Mouse (Mus musculus): ENCODE results near the gene Ptprk. TPM values are rescaled to one million over a fixed set of nuclear protein-coding genes. Genes with fewer than 3 reads are reported as not detected.

The Ptprk gene
- polyA plus RNA-seq, 1 experiment from 2014 or later: 29.6 TPM

- Histone ChIP-seq H3K4me1 (replicated peaks; ENCODE audit: control insufficient read depth, insufficient read depth, low read length) (no peaks in the 10 kb centered on the region), H3K27ac (ENCODE audit: low read depth, low read length) (no peak overlapping the region), H3K4me3 (ENCODE audit: low read depth, low read length) (no peak overlapping the region), H3K36me3 (ENCODE audit: control insufficient read depth, insufficient read depth, low read length) (no peaks in the 10 kb centered on the region), H3K9me3 (ENCODE audit: control insufficient read depth, low read length) (no peaks in the 10 kb centered on the region), H3K27me3 (ENCODE audit: control insufficient read depth, insufficient read depth, low read length) (no peaks in the 10 kb centered on the region), H3K4me2 (replicated peaks; ENCODE audit: low read depth, low read length) (no peak overlapping the region), H3K9ac (ENCODE audit: low read depth, low read length) (no peak overlapping the region)
- 48% methylated on average over 6 of the region's 6 CpGs for WGBS
- no peak for ATAC-seq (ENCODE audit: low FRiP score)
- DNase-seq (ENCODE audit: low spot score): no peak
These were observed 231.9 kb downstream of the Ptprk start for GRCm38 (mm10) chr10:28306451-28307086.

- no peak overlapping the region for H3K4me2 ChIP-seq (replicated peaks; ENCODE audit: low read depth, low read length)
- H3K9me3 ChIP-seq (ENCODE audit: control insufficient read depth, low read length): no peaks in the 10 kb centered on the region
- no peak overlapping the region for H3K9ac ChIP-seq (ENCODE audit: low read depth, low read length)
- no peak for DNase-seq (ENCODE audit: low spot score)
- H3K27ac ChIP-seq (ENCODE audit: low read depth, low read length): no peak overlapping the region
- no peaks in the 10 kb centered on the region for H3K27me3 ChIP-seq (ENCODE audit: control insufficient read depth, insufficient read depth, low read length)
- H3K36me3 ChIP-seq (ENCODE audit: control insufficient read depth, insufficient read depth, low read length): no peaks in the 10 kb centered on the region
- WGBS: 61% methylated on average over 1 of the region's 1 CpGs
- no peaks in the 10 kb centered on the region for H3K4me1 ChIP-seq (replicated peaks; ENCODE audit: control insufficient read depth, insufficient read depth, low read length)
- ATAC-seq (ENCODE audit: low FRiP score): no peak
- no peak overlapping the region for H3K4me3 ChIP-seq (ENCODE audit: low read depth, low read length)
These were observed 236.7 kb downstream of the Ptprk start for GRCm38 (mm10) chr10:28311369-28311768.

GRCm38 (mm10) chr10:28322995-28323394 is 248.4 kb downstream of the Ptprk start:
- ATAC-seq (ENCODE audit: low FRiP score): no peak
- Histone ChIP-seq H3K27me3 (ENCODE audit: control insufficient read depth, insufficient read depth, low read length) (no peaks in the 10 kb centered on the region), H3K4me1 (replicated peaks; ENCODE audit: control insufficient read depth, insufficient read depth, low read length) (no peaks in the 10 kb centered on the region), H3K36me3 (ENCODE audit: control insufficient read depth, insufficient read depth, low read length) (no peaks in the 10 kb centered on the region), H3K9me3 (ENCODE audit: control insufficient read depth, low read length) (no peaks in the 10 kb centered on the region), H3K4me2 (replicated peaks; ENCODE audit: low read depth, low read length) (no peak overlapping the region), H3K27ac (ENCODE audit: low read depth, low read length) (no peak overlapping the region), H3K4me3 (ENCODE audit: low read depth, low read length) (no peak overlapping the region), H3K9ac (ENCODE audit: low read depth, low read length) (no peak overlapping the region)
- no peak for DNase-seq (ENCODE audit: low spot score)
- 95% methylated on average over 2 of the region's 2 CpGs for WGBS

GRCm38 (mm10) chr10:28335232-28335631 is 260.6 kb downstream of the Ptprk start:
- Histone ChIP-seq H3K27ac (ENCODE audit: low read depth, low read length) (no peak overlapping the region), H3K4me3 (ENCODE audit: low read depth, low read length) (no peak overlapping the region), H3K9ac (ENCODE audit: low read depth, low read length) (no peak overlapping the region), H3K27me3 (ENCODE audit: control insufficient read depth, insufficient read depth, low read length) (no peaks in the 10 kb centered on the region), H3K4me1 (replicated peaks; ENCODE audit: control insufficient read depth, insufficient read depth, low read length) (no peaks in the 10 kb centered on the region), H3K9me3 (ENCODE audit: control insufficient read depth, low read length) (no peaks in the 10 kb centered on the region), H3K4me2 (replicated peaks; ENCODE audit: low read depth, low read length) (no peak overlapping the region), H3K36me3 (ENCODE audit: control insufficient read depth, insufficient read depth, low read length) (no peaks in the 10 kb centered on the region)
- DNase-seq (ENCODE audit: low spot score) (no peak), ATAC-seq (ENCODE audit: low FRiP score) (no peak)
- WGBS: 90% methylated on average over 5 of the region's 5 CpGs

DNA sequence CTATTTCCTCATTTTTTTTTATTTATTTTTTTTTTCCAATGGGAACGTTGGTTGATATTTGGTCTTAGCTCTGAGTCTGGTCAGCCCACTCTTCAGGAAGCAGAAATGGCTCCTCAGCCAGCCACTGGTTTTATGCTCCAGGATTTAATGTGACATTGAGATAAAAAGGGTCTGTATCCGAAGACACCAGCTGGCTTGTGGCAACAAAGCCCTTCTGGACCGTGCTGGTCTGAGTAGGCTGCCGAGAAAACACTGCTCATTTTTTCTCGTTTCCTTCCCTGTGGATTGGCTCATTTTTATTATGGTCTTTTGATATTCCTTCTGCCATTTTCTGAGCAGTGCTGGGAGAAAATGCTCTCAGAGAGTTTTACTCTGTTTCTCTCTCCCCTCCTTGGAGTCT is 263.9 kb downstream of the Ptprk start:
- H3K27ac ChIP-seq (ENCODE audit: low read depth, low read length): no peak overlapping the region
- no peak overlapping the region for H3K4me3 ChIP-seq (ENCODE audit: low read depth, low read length)
- H3K9me3 ChIP-seq (ENCODE audit: control insufficient read depth, low read length): no peaks in the 10 kb centered on the region
- H3K36me3 ChIP-seq (ENCODE audit: control insufficient read depth, insufficient read depth, low read length): no peaks in the 10 kb centered on the region
- H3K4me2 ChIP-seq (replicated peaks; ENCODE audit: low read depth, low read length): no peak overlapping the region
- no peak overlapping the region for H3K9ac ChIP-seq (ENCODE audit: low read depth, low read length)
- H3K27me3 ChIP-seq (ENCODE audit: control insufficient read depth, insufficient read depth, low read length): no peaks in the 10 kb centered on the region
- no peak for ATAC-seq (ENCODE audit: low FRiP score)
- DNase-seq (ENCODE audit: low spot score): no peak
- WGBS: 77% methylated on average over 5 of the region's 5 CpGs
- no peaks in the 10 kb centered on the region for H3K4me1 ChIP-seq (replicated peaks; ENCODE audit: control insufficient read depth, insufficient read depth, low read length)

DNA sequence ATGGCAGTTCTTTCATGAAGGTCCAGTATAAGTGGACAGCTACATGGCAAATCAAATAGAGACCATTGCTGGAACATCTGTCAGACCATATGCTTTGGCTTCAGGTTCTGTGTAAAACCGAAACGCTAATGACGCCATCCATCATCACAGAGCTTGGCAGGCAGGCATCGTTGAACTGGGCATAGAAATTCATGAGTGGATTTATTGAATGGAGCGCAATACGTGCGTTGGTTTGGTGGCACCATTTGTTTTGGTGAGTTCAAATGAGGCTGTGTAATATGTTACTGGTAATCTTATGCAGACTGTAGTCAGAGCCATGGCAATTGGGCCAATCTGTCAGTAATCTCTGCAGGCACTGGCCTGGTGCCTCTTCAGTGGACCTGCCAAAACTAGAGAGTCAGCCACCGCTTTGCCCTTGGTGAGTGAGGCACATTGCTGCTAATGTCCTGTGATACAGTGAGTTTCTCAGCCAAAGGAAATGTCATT is 270.6 kb downstream of the Ptprk start:
- 80% methylated on average over 8 of the region's 8 CpGs for WGBS
- H3K4me2 ChIP-seq (replicated peaks; ENCODE audit: low read depth, low read length): no peak overlapping the region
- no peak overlapping the region for H3K9ac ChIP-seq (ENCODE audit: low read depth, low read length)
- no peak overlapping the region for H3K27ac ChIP-seq (ENCODE audit: low read depth, low read length)
- no peaks in the 10 kb centered on the region for H3K4me1 ChIP-seq (replicated peaks; ENCODE audit: control insufficient read depth, insufficient read depth, low read length)
- DNase-seq (ENCODE audit: low spot score) (peak; percentile 17), ATAC-seq (ENCODE audit: low FRiP score) (peak; percentile 59; the same call in 1 of the 2 replicates)
- H3K9me3 ChIP-seq (ENCODE audit: control insufficient read depth, low read length): no peaks in the 10 kb centered on the region
- H3K36me3 ChIP-seq (ENCODE audit: control insufficient read depth, insufficient read depth, low read length): no peaks in the 10 kb centered on the region
- no peak overlapping the region for H3K4me3 ChIP-seq (ENCODE audit: low read depth, low read length)
- H3K27me3 ChIP-seq (ENCODE audit: control insufficient read depth, insufficient read depth, low read length): no peaks in the 10 kb centered on the region

- H3K9me3 ChIP-seq (ENCODE audit: control insufficient read depth, low read length): no peaks in the 10 kb centered on the region
- ATAC-seq (ENCODE audit: low FRiP score): no peak
- DNase-seq (ENCODE audit: low spot score): no peak
- 74% methylated on average over 6 of the region's 6 CpGs for WGBS
- H3K36me3 ChIP-seq (ENCODE audit: control insufficient read depth, insufficient read depth, low read length): no peaks in the 10 kb centered on the region
- H3K9ac ChIP-seq (ENCODE audit: low read depth, low read length): no peak overlapping the region
- no peaks in the 10 kb centered on the region for H3K4me1 ChIP-seq (replicated peaks; ENCODE audit: control insufficient read depth, insufficient read depth, low read length)
- no peaks in the 10 kb centered on the region for H3K27me3 ChIP-seq (ENCODE audit: control insufficient read depth, insufficient read depth, low read length)
- no peak overlapping the region for H3K4me3 ChIP-seq (ENCODE audit: low read depth, low read length)
- no peak overlapping the region for H3K4me2 ChIP-seq (replicated peaks; ENCODE audit: low read depth, low read length)
- H3K27ac ChIP-seq (ENCODE audit: low read depth, low read length): no peak overlapping the region
These were observed 290.7 kb downstream of the Ptprk start for GRCm38 (mm10) chr10:28365291-28365690.

GRCm38 (mm10) chr10:28366065-28366677 is 291.6 kb downstream of the Ptprk start:
- H3K4me1 ChIP-seq (replicated peaks; ENCODE audit: control insufficient read depth, insufficient read depth, low read length): no peaks in the 10 kb centered on the region
- no peaks in the 10 kb centered on the region for H3K27me3 ChIP-seq (ENCODE audit: control insufficient read depth, insufficient read depth, low read length)
- 71% methylated on average over 5 of the region's 5 CpGs for WGBS
- no peak overlapping the region for H3K4me2 ChIP-seq (replicated peaks; ENCODE audit: low read depth, low read length)
- no peak overlapping the region for H3K4me3 ChIP-seq (ENCODE audit: low read depth, low read length)
- no peak overlapping the region; the same call in 1 of the 2 replicates for H3K27ac ChIP-seq (ENCODE audit: low read depth, low read length)
- no peak overlapping the region for H3K9ac ChIP-seq (ENCODE audit: low read depth, low read length)
- ATAC-seq (ENCODE audit: low FRiP score): peak; percentile 85
- peak; percentile 22 for DNase-seq (ENCODE audit: low spot score)
- no peaks in the 10 kb centered on the region for H3K9me3 ChIP-seq (ENCODE audit: control insufficient read depth, low read length)
- H3K36me3 ChIP-seq (ENCODE audit: control insufficient read depth, insufficient read depth, low read length): no peaks in the 10 kb centered on the region

GRCm38 (mm10) chr10:28369808-28370207 is 295.2 kb downstream of the Ptprk start:
- no peaks in the 10 kb centered on the region for H3K27me3 ChIP-seq (ENCODE audit: control insufficient read depth, insufficient read depth, low read length)
- DNase-seq (ENCODE audit: low spot score): no peak
- H3K4me2 ChIP-seq (replicated peaks; ENCODE audit: low read depth, low read length): no peak overlapping the region
- no peaks in the 10 kb centered on the region for H3K9me3 ChIP-seq (ENCODE audit: control insufficient read depth, low read length)
- ATAC-seq (ENCODE audit: low FRiP score): no peak
- 71% methylated on average over 2 of the region's 2 CpGs for WGBS
- H3K36me3 ChIP-seq (ENCODE audit: control insufficient read depth, insufficient read depth, low read length): no peaks in the 10 kb centered on the region
- no peak overlapping the region for H3K4me3 ChIP-seq (ENCODE audit: low read depth, low read length)
- no peak overlapping the region for H3K9ac ChIP-seq (ENCODE audit: low read depth, low read length)
- no peak overlapping the region for H3K27ac ChIP-seq (ENCODE audit: low read depth, low read length)
- no peaks in the 10 kb centered on the region for H3K4me1 ChIP-seq (replicated peaks; ENCODE audit: control insufficient read depth, insufficient read depth, low read length)

All from hindbrain, embryonic 11.5 days (tissue).